Mouse (Mus musculus): Measurements from ENCODE around the gene Dspp. TPM values are rescaled to one million over a fixed set of nuclear protein-coding genes. Genes with fewer than 3 reads are reported as not detected.

Dspp gene
- total RNA-seq (2021): not detected
- polyA plus RNA-seq (2012; rRNA removed): not detected in 2 replicates
- long read RNA-seq: 0 reads

DNA sequence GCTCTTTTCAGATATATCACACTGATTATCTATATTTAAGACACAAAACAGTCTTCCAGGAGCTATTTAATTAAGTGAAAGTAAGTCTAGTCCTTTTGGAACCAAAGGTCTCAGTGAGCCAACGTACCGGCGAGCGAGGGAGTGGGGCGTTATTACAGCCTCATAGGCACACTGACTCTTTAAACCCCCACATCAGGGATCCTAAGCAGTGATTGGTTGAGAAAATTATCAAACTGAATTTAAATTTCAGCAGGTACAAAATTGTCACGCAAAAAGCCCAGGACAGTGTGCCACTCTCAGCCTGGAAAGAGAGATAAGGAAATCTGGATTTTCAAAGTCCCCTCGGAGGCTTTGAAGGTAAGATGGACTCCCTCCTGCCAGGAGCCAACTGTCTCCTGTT lies at the start of gene Dspp:
Gene Dspp (plus strand): TSS at position 301 of the 400 bp plus-strand sequence.
- intact Hi-C loops (cut with DNase I): no loop called here
- TF ChIP-seq EP300 (IDR thresholded peaks at IDR 0.05; ENCODE audit: insufficient read depth, low read depth, low read length) (no peak), CTCF (IDR thresholded peaks at IDR 0.05) (no peak), POLR2A (IDR thresholded peaks at IDR 0.05; ENCODE audit: insufficient read depth, low read depth, low read length) (no peak)
- H3K79me2 ChIP-seq (replicated peaks; ENCODE audit: control insufficient read depth, insufficient read depth, low read length): no peaks in the 10 kb centered on the region
- no peak within 1 kb of the TSS for H3K9ac ChIP-seq (ENCODE audit: low read depth, low read length)
- no peak within 1 kb of the TSS for H3K4me3 ChIP-seq
- no peaks in the 10 kb centered on the region for H3K27me3 ChIP-seq (ENCODE audit: control insufficient read depth, insufficient read depth, low read length)
- no peaks in the 10 kb centered on the region for H3K36me3 ChIP-seq (ENCODE audit: control insufficient read depth, insufficient read depth, low read length)
- H3K4me1 ChIP-seq (ENCODE audit: control insufficient read depth, insufficient read depth, low read length): no peaks in the 10 kb centered on the region
- no peak within 1 kb of the TSS for H3K27ac ChIP-seq
- 80% methylated on average over 7 of the region's 7 CpGs for WGBS
- DNase-seq: no peak

DNA sequence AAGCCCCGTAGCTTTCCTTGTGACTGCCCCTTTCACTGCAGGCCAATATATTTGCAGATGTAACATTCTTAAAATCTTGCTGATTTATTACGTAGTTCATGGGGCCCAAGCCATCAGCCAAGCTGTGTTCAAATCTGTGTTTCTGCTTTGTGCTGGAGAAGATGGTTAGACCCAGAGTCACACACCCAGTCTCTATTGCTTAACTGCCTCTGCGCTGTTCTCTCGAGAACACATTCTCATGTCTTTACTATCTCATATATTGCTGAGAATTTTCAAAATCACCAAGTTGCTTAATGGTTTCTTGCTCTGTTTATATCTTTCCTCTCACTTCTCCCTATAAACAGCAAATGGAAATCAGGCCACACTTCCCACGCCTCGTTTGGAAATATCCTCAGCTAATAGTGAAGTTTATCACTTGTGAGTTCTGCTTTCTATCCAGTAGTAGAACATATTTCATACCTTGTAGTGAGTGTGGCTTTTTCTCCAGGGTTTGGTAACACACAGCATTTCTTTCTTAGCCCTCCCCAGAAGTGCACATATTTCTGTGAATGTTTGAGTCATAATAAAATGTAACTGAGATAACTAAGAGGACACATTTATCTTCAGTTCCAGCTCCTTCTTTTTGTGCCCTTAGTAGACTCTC lies 46.4 kb upstream of the Dspp start:
- 70% methylated on average over 6 of the region's 6 CpGs for WGBS
- Histone ChIP-seq H3K79me2 (replicated peaks; ENCODE audit: control insufficient read depth, insufficient read depth, low read length) (no peaks in the 10 kb centered on the region), H3K27ac (no peak overlapping the region), H3K4me3 (no peak overlapping the region), H3K36me3 (ENCODE audit: control insufficient read depth, insufficient read depth, low read length) (no peaks in the 10 kb centered on the region), H3K4me1 (ENCODE audit: control insufficient read depth, insufficient read depth, low read length) (peaks cover 15% of the 10 kb centered on the region), H3K9ac (ENCODE audit: low read depth, low read length) (no peak overlapping the region), H3K27me3 (ENCODE audit: control insufficient read depth, insufficient read depth, low read length) (no peaks in the 10 kb centered on the region)
- TF ChIP-seq CTCF (IDR thresholded peaks at IDR 0.05) (no peak), EP300 (IDR thresholded peaks at IDR 0.05; ENCODE audit: insufficient read depth, low read depth, low read length) (no peak), POLR2A (IDR thresholded peaks at IDR 0.05; ENCODE audit: insufficient read depth, low read depth, low read length) (no peak)
- intact Hi-C loops (cut with DNase I): no loop called here
- no peak for DNase-seq

DNA sequence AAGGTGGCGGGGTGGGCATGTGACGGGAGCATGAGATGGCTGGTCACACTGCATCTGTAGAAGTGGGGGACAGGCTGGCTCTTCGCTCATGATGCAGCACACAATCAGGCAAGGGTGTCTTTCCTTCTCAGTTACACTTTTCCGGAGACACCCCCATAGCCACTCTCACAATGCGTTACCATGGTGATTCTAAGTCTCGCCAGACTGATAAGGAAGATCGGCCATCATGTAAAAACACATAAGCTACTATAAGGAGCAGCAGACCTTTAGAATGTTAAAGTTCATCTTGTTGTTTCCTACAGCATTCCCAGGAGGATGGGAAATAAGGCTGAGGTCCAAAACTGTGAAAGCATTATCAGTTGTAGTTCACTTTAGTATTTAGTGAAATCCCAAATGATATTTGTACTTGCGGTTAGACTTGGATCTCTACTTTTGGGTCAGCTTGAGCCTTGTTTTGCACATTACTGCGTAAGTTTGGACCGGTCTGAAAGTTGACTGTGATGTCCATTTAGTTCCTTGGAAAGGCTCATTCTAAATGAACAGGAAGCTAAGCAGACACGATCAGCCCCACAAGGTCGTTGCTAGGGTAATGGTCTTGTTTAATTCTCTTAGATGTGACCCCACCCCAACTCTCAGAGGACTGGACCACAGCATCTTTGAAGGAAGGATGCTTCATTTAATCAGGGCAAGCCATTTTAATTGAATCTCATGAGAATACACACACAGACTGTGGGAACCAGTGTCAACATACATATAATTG lies 43.8 kb upstream of the Dspp start:
- no peaks in the 10 kb centered on the region for H3K36me3 ChIP-seq (ENCODE audit: control insufficient read depth, insufficient read depth, low read length)
- WGBS: 37% methylated on average over 12 of the region's 12 CpGs
- no peaks in the 10 kb centered on the region for H3K79me2 ChIP-seq (replicated peaks; ENCODE audit: control insufficient read depth, insufficient read depth, low read length)
- no peak overlapping the region for H3K9ac ChIP-seq (ENCODE audit: low read depth, low read length)
- H3K4me1 ChIP-seq (ENCODE audit: control insufficient read depth, insufficient read depth, low read length): peaks cover 29% of the 10 kb centered on the region
- intact Hi-C loops (cut with DNase I): no loop called here
- no peak overlapping the region for H3K4me3 ChIP-seq
- TF ChIP-seq EP300 (IDR thresholded peaks at IDR 0.05; ENCODE audit: insufficient read depth, low read depth, low read length) (no peak), POLR2A (IDR thresholded peaks at IDR 0.05; ENCODE audit: insufficient read depth, low read depth, low read length) (no peak), CTCF (IDR thresholded peaks at IDR 0.05) (no peak)
- peak; percentile 23 to 36 for DNase-seq
- H3K27ac ChIP-seq: peak overlapping the region; percentile 83
- H3K27me3 ChIP-seq (ENCODE audit: control insufficient read depth, insufficient read depth, low read length): no peaks in the 10 kb centered on the region

DNA sequence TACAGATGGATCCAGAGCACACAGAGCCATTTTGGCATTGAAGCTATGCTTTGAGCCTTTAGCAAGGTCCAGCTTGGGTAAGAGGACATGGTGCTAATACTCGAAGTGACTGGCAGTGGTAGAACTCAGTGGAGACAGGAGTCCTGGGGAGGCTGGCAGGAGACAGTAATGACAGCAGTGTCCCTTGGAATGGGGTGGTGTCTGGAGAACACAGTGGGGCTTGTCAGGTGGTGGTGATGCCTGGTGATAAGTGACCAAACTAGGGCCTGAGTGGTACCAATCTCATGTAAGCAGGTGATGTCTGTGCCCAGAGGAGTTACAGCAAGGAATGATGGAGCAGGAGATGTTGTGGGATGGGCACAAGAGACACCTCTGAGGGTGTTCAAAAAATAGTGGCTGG lies 43.2 kb upstream of the Dspp start:
- Histone ChIP-seq H3K36me3 (ENCODE audit: control insufficient read depth, insufficient read depth, low read length) (no peaks in the 10 kb centered on the region), H3K4me3 (no peak overlapping the region), H3K27me3 (ENCODE audit: control insufficient read depth, insufficient read depth, low read length) (no peaks in the 10 kb centered on the region), H3K79me2 (replicated peaks; ENCODE audit: control insufficient read depth, insufficient read depth, low read length) (no peaks in the 10 kb centered on the region), H3K27ac (peak overlapping the region; percentile 83), H3K4me1 (ENCODE audit: control insufficient read depth, insufficient read depth, low read length) (peaks cover 29% of the 10 kb centered on the region), H3K9ac (ENCODE audit: low read depth, low read length) (no peak overlapping the region)
- WGBS: 55% methylated on average over 1 of the region's 1 CpGs
- intact Hi-C loops (cut with DNase I): no loop called here
- DNase-seq: peak in 1 of 2 experiments; percentile 29
- TF ChIP-seq CTCF (IDR thresholded peaks at IDR 0.05) (no peak), POLR2A (IDR thresholded peaks at IDR 0.05; ENCODE audit: insufficient read depth, low read depth, low read length) (no peak), EP300 (IDR thresholded peaks at IDR 0.05; ENCODE audit: insufficient read depth, low read depth, low read length) (no peak)

GRCm38 (mm10) chr5:104128281-104129031 lies 42.1 kb upstream of the Dspp start:
- 0 out of 2 replicates have a peak overlapping the region, but pooled peaks have one; percentile 9 for H3K9ac ChIP-seq (ENCODE audit: low read depth, low read length)

More at GRCm38 (mm10) chr5:104128281-104129031, 42.1 kb upstream of the Dspp start:
- Histone ChIP-seq H3K27me3 (ENCODE audit: control insufficient read depth, insufficient read depth, low read length) (no peaks in the 10 kb centered on the region), H3K36me3 (ENCODE audit: control insufficient read depth, insufficient read depth, low read length) (no peaks in the 10 kb centered on the region), H3K4me3 (no peak overlapping the region), H3K4me1 (ENCODE audit: control insufficient read depth, insufficient read depth, low read length) (peaks cover 29% of the 10 kb centered on the region), H3K79me2 (replicated peaks; ENCODE audit: control insufficient read depth, insufficient read depth, low read length) (no peaks in the 10 kb centered on the region), H3K27ac (peak overlapping the region; percentile 83)
- TF ChIP-seq POLR2A (IDR thresholded peaks at IDR 0.05; ENCODE audit: insufficient read depth, low read depth, low read length): peak; percentile 56; the same call in 1 of the 2 replicates
- TF ChIP-seq EP300 (IDR thresholded peaks at IDR 0.05; ENCODE audit: insufficient read depth, low read depth, low read length): 0 out of 2 replicates have a peak, but pooled peaks have one; percentile 42
- TF ChIP-seq CTCF (IDR thresholded peaks at IDR 0.05): no peak
- WGBS: 32% methylated on average over 12 of the region's 12 CpGs
- intact Hi-C loops (cut with DNase I): loop anchor here (1.0 kb wide), 1 partner anchor 13 kb away; no protein-coding TSS in a partner anchor
- DNase-seq: peak; percentile 56 to 61
